Mouse (Mus musculus) cerebellum, adult 9-11 months (tissue): ENCODE data around the gene Pate2.
A peak's percentile ranks its signal among the peaks of the same experiment; 100 is the strongest.

Source experiments
- DNase-seq: peaks from one replicate; pipeline ENCODE4 v3.0.0; 2022

Pate2 gene

DNA sequence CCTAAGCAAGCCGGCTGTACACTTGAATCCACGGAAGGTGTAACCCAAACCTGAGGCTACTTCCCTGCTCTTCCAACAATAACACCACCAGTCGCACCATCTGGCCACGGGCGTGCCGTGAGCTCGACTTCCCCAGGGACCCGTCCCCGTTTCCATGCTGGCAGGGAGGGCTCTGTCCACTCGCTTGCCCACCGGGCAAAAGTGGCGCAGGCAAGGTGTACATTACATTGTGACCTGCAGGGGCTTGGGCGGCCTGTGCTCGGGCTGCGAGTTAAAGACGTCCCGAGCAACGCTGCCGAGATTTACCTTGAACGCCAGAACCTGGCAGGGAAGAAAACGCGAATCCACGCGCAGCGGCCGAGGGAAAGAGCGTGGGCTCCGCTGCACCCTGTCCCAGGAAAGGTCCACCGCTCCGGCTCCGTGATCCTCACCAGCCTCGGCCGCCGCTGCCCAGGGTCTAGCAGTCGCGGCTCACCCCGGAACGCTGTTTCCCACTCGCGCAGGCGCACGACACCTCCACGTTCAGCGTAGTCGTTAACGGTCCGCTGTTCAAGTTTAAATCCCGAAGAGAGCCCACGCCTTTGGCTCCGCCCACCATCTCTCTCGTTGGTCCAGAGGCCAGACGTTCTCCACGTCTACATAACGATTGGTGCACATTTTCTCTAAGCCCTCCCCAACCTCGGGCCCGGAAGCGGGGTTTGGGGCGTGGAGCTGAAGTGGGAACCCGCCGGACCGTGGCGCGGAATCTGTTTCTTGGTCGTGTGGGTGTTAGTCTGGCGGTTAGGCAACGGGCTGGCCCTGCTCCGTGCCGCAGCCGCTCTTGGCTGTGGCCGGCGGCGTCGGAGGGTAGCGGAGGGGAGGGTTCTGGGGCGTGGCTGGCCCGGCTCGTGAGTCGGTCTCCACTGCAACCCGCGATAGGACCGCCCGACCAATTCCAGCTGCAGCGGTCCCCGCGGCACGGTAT lies at the start of gene Pate2, which contains the start of gene Hyls1:
Pate2 (plus strand) TSS at position 714 of the 964 bp plus-strand sequence.
Hyls1 (minus strand) TSS at position 828 of the 964 bp plus-strand sequence.
- peak; percentile 95 for DNase-seq

DNA sequence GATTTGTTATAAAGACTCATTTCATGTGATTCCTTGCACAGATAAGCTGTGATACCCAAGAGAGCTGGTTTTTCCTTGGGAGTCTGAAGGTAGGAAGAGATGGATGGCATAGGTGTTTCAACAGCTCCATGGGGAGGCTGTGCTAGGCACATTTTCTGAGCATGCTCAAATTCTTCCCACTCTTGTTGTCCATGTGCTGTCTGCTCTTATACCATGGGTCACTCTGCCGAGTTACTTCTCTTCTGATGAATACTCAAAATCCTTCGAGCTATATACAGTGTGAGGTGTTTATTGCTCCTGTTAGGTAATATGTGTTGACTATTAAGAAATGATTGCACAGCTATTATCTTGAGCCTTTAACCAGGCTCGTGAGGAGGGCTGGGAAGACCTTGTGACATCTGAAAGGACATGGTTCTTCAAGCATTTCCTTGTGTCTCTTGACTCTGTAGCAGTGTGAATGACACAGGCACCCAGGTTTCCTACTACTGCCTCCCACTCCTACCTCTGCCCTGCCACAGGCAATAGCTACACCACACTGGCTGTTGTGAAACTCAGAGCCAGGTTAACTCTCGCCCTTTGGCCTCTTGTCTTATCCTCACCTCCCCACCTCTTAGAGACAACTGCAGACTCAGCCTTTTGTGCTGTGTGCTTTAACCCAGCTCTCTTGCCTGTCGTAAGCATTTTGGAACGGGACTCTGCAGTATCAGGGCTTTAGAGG lies 49.3 kb upstream of the Pate2 start:
- DNase-seq = no peak

DNA sequence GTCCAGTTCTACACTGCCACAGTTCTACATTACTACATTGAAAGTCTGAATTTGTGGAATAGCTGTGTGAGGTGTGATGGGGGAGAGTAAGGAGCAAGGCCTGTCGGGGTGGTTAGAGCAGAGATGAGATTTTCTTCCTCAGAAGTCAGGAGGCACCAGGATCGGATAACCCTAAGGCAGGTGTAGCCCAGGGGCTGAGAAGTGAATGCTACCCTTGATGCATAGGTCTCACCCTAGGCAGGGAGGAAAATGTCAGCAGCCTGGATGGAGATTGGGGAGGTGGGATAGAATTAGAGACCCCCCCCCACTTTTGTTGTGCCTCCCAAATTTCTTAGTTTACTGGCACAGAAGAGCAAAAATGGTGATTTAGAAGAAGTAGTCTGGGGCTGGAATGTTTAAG lies 47.8 kb upstream of the Pate2 start:
- DNase-seq = no peak

DNA sequence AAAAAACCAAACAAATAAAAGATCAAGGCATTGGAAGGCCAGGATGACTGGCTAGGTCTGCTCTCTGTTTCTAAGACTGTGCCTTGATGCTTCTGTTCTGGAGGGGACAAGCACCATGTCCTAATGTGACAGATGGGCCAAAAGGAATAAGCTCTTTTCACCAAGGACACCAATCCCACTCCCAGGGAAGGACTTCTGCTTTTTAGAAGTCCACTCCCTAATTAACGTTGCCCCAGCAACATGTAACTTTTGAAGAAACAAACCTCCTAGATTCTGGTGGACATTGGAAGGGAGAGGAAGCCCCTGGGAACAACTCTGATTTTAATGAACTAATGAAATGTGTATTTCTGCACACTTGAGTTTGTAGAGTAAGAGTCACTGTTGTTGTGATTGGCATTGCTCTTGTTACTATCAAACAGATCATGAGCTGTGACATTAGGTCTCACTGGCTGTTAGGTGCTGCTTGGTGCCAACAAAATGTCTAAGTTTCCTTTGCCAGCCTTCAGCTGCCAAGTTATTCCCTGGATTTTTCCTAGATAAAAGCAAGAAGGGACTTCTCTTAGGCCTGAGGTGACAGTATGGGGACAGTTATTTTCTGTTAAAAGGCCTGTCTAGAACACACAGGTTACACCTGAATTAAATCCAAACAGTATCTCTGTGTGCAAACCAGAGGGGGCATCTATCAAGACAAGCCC lies 47.1 kb upstream of the Pate2 start:
- DNase-seq = no peak

DNA sequence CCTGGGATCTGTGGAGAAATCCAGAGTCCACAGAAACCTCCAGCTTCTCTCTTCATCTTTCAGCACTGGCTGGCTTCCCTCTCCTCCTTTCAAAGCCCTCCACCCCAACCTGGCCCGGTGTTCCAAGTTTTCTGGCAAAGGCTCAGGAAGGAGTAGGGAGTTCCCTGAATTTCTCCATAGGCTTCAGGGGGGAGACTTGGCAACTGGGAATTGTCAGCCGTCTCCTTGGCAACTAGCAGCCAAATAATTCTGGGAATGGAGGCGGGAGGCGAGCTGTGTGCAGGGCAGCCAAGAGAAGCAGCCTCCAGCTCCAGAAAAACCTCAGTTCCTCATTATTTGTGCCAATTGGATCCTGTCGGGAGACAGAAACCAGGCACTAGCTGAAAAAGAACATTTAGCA lies 46.5 kb upstream of the Pate2 start:
- peak; percentile 69 for DNase-seq

DNA sequence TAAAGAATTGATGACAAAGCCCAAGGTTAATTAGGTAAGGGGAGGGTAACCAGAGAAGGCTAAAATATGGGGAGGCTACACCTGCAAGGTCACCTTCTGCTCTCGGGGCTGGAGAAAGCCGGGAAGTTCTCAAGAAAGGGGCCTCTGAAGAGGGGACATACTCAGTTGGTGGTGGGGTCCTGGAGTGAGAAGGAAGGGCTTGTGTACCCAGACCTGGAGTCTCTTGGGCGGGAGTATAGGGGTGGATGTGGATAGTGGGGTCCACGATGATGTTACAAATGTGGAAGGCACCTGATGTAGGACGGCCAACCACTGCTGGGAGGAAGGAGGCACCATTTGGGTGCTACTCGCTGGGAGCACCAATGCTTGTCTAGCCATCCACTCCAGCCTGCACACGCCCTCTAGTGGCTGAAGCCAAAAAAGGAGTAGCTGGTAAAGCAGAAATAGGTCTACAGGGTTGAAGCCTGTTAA lies 46.1 kb upstream of the Pate2 start:
- peak; percentile 82 for DNase-seq

DNA sequence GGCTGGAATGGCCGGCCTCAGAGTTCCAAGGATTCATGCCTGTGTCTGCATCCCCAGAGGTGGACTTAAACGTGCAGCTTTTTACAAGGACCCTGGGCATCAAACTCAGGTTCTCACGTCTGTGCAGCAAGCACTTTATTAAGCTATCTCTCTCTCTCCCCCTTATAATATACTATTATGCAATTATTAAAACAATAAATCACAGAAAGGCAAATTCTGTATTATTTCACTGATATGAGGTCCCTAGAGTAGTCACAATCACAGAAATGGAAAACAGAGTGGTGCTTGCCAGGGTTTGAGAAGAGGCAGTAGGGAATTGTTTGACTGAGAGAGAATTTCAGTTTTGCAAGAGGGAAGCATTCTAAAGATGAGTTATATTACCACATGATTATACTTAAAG lies 40.9 kb upstream of the Pate2 start:
- DNase-seq = no peak

DNA sequence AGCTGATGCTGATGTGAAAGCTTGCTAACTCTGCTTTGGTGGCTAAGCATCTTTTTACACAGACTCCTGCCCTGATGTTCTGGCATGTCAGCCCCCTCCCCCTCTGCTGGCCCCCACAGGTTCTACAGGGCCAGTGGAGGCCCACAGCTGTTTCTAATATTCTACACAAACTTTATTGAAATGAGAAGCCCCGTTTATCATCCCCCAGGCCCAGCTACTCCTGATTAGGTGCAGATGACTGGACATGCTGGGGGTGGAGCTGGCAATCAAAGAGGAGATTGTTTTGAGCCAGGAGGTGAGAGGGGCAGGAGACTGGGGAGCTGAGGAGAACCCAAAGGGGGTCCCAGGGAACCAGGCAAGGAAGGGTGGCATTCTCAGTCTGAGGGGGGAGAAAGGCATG lies 40.3 kb upstream of the Pate2 start:
- no peak for DNase-seq

DNA sequence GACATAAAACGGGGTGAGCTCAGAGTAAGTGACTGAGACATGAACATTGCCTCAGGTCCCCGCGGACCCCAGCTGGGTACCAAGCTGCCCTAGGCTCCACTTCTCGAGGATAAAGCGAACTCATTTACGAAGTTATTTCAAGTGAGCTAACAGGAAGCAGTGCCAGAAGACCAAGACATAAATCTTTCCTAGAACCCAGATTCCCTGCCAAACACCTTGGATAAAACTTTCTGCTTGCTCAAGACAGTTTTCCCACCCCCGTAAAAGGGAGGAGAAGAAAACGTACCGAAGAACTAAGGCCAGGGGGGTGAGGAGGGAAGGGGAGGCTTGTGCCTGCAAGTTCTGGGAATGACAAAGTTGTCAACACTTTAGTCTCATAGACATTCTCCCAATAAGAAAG lies 36.8 kb upstream of the Pate2 start:
- DNase-seq = no peak

DNA sequence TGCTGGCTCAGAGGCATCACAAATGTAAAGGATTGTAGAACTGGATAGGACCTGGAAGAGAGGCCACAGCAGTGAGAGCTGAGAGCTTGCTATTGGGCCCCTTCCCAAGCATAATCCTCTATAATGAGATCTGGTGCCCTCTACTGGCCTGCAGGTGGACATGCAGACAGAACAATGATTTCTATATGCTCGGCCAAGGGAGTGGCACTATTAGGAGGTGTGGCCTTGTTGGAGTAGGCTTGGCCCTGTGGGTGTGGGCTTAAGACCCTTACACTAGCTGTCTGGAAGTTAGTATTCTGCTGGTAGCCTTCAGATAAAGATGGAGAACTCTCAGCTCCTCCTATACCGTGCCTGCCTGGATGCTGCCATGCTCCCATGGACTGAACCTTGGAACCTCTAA lies 35.0 kb upstream of the Pate2 start:
- DNase-seq = peak; percentile 57

DNA sequence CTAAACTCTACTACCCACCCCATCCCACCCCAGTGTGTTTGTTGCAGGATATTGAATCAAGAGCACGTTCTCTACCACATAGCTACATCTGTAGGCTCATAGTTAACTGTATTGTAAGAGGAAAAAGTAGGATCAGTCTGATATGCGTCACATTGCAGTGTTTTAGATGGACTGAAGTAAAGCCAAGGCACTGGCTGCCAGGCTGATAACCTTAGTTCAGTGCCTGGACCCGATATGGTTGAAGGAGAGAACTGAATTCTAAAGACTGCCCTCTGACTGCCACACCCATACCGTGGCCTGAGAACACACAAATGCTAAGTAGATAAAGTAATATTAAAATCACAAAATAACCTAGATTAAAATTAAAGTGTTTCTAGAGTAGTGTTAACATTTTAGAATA lies 34.2 kb upstream of the Pate2 start:
- no peak for DNase-seq

DNA sequence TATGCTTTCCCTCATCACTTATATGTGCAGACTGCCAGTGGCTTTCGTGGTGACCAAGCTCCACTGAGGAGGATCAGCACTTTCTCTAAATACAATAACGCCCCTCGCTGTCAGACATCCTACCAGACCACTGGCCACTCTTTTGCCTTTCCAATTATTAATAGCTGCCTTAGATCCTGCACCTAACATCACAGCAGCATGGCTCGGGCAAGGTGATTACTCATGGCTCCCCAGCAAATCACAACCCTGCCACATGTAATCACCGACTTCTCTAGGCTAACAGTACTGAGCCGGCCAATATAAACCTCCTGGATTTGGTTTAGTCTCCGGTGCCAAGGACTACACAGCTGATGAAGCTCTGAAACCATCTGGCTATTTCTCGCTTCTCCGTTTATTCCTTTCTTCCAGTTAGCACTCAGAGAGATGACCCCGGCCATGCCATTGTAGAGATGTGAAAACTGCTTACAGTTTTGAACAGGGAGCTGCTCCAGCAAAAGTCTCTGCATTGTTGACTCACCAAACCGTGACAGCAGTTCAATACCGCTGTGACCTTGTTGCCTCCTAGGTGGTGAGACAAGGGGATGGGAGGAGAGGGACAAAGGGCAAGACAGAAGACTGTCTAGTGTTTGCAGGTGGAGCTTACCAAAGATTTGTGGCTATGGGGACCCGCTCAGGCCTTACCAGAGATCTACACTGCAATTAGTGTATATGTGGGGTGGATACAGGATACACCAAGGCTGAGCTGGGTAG lies 30.9 kb upstream of the Pate2 start:
- no peak for DNase-seq

DNA sequence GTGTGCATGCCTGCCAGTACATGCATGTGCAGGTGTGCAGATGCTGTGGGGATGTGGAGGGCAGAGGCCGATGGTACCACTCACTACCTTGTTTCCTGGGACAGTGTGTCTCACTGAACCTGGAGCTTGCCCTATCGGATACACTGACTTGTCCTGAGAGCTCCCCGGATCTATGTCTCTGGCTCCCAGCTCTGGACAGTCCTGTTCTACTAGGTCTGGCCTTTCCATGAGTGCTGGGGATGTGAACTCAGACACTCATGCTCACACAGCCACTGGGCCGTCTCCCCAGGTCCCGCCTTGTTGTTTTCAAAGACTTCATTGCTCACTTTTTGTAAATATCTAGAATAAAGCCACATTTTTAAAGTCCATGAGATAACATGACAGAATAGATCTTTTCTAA lies 29.1 kb upstream of the Pate2 start:
- no peak for DNase-seq

DNA sequence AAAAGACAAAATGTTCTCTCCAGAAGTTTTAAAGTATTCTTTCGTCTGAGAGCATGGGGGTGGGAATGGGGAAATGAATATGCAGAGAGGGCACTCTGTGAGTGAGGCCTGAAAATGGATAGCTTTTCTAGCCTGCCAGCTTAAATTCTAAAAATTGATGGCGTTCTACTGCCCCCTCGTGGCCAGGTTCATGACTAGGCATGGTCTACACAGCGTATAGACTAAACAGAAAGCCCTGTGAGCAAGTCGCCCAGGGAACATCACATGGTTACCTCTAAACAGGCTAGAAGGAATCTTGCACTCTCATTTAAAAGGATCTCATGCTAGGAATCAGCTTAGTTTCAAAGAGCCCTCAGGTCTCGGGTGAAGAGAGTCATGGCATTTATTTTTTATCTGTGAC lies 28.6 kb upstream of the Pate2 start:
- peak; percentile 69 for DNase-seq

DNA sequence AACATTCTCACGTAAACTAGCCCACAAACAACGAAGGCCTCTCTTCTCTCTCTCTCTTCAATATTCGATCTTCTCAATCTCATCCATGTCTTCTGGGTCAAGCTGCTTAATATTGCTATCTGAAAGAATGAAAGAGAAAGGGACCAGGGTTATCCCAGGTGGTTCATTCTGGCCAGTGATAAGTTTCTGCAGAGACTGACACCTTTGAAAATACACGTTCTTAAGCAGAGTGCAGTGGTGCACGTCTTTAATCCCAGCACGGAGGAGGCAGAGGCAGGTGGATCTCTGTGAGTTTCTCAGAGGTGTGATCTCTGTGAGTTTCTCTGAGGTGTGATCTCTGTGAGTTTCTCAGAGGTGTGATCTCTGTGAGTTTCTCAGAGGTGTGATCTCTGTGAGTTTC lies 28.1 kb upstream of the Pate2 start:
- no peak for DNase-seq

DNA sequence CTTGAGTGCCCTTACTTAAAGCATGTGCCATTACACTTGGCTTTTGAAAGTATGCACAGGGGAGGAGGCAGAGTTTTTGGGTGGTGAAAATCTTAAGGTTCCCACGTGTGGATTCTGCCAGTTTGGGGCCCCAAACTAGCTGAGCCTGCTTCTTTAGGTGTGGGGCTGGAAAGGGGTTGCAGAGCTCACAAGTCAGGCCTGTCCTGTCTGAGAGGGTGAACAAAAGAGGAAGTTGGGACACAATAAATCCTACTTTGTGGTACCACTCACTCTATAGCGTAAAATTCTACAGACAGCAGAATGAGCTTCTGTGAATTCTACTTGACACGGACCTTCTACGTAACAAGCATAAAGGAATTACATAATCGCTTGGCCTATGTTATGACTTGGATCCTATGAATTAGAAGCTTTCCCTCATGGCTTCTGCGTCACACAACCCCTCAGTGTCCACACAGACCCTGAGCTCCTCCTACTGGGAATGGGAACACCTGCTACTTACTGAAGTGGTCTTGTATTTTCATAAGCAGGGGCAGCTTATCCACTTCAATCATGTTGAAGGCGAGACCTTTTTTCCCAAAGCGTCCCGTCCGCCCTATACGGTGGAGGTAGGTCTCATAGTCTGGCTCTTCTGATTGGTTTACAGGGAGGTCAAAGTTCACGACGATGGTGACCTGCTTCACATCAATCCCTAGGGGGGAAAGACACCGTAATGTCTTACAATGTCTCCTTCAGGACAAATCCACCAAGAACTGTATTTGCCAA lies 26.8 kb upstream of the Pate2 start:
- no peak for DNase-seq

DNA sequence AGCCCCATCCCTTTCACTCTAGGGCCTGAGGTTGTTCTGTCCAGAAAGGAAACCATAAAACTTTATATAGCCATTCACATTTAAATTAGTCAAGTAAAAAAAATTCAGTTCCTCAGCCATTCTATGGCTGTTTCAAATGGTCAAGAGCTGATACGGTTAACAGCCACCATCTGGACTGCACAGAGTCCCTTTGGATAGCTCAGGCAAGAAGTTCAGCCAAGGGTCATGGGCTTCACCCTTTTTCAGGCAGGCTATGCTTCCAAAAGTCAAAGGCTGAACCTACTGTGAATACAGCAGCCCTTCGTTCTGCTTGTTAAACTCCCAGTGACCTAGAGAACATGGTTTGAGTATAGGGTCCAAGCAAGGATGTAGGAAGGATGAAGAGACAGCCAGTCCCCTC lies 25.4 kb upstream of the Pate2 start:
- no peak for DNase-seq

DNA sequence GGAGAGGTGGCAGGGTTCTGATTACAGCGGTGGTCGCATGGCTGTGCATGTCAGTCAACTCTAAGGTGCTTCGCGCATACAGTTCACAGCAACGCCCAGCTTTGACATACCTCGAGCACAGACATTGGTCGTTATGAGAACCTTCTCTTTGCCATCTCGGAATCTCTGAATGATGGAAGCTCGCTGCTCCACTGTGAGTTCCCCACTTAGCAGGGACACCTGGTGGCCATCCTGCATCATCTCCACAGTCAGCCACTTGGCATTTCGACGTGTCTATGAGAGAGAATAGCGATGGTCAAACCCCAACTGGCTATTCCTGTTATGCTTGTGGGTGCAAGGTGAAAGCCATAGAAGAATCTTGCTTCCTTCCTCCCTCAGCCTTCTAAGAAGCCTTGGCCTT lies 24.4 kb upstream of the Pate2 start:
- DNase-seq = no peak

DNA sequence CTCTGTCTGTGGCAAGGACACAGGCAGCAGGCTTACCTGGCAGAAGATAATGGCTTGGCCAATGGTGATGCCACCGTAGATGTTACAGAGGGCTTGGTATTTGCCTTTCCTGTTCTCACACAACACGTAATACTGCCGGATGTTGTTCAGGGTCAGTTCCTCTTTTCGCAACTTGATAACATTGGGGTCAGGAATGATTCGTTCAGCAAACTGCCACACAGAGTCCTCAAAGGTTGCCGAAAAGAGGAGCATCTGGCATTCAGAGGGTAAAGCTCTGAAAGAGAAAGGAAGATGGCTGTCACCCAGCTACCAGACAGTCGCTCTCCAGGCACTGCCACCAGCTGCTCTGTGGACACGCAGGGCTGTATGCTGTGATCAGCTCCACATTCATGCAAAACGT lies 23.3 kb upstream of the Pate2 start:
- DNase-seq = no peak

DNA sequence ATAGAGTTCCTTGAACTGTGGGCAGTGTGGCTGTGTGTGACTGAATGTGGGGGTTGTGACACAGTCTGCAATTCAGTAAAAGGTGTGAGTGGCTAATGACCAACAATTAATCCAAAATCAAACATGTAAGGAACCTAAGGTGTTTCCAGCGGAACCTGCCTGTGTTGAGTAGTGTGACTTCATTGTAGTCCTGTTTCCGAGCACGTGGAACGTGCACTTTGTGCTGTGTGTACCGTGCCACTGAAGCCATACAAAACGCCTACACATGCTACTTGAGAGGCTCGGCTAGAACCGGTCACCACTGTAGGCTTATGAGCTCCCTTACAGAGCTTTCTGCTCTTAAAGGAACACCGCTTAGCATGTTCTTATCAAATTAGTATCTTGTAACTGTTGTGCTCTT lies 21.6 kb upstream of the Pate2 start:
- DNase-seq = no peak

DNA sequence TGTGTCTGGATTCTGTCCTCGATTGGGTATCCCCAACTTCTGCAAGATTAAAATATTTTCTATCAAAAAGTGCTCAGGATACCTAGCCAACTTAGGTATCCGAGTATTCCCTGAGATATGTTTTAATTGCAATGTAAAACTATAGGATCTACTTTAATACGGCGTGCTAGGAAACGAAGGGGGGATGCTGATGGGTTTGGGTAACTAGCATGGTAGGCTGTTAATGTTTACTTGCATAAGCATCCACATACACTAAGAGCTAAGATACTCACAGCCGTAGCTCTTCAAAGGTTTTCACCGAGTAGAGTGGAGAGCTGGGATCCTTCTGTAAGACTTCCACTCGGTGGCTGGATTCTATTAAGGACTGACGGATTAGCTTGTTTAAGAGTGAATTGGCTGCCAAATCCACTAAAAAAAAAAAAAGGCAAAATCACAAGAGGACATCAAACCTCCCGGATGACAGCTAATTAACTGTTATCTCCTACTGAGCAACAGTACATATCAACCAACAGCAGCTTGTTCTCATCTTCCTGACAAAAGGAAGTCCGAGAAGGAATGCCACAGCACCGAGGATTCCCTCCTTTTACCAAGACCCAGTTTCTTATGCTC lies 13.5 kb upstream of the Pate2 start:
- no peak for DNase-seq
